Mouse (Mus musculus) C2C12 (cell line): ENCODE results near the gene C87436.

Experiments used
- CEBPB ChIP-seq: IDR thresholded peaks from one replicate; pipeline ENCODE4 v1.6.1; 2011; ENCODE audit warnings: low read depth, mild to moderate bottlenecking, control low read depth, moderate library complexity
- CTCF ChIP-seq: IDR thresholded peaks from one replicate; pipeline ENCODE4 v1.5.1; 2011; ENCODE audit not compliant: control insufficient read depth, insufficient read depth, insufficient read length
- MAX ChIP-seq: IDR thresholded peaks from one replicate; pipeline ENCODE4 v1.6.1; 2011; ENCODE audit warnings: mild to moderate bottlenecking, control low read depth
- MYOG ChIP-seq: IDR thresholded peaks from one replicate; pipeline ENCODE4 v1.6.1; 2011; ENCODE audit not compliant: control insufficient read depth, insufficient read length; ENCODE audit errors: extremely low read depth
- USF1 ChIP-seq: IDR thresholded peaks from one replicate; pipeline ENCODE4 v1.6.1; 2011; ENCODE audit warnings: low read depth, mild to moderate bottlenecking, control low read depth, moderate library complexity

GRCm38 (mm10) chr6:86488149-86488485 lies 49.9 kb downstream of the C87436 start:
- TF ChIP-seq MAX (no peak), CTCF (no peak), CEBPB (no peak), USF1 (no peak), MYOG (no peak)
